Mouse (Mus musculus) megakaryocyte-erythroid progenitor cell, adult 5-6 weeks (primary cell): ENCODE data around the gene AW551984. TPM values are rescaled to one million over a fixed set of nuclear protein-coding genes. Genes with fewer than 3 reads are reported as not detected.

Experiments used
- ATAC-seq: replicated peaks from 2 replicates; pipeline ENCODE4 v1.8.0; 2016; ENCODE audit warnings: mild to moderate bottlenecking, inconsistent platforms; ENCODE audit not compliant: severe bottlenecking, poor library complexity, low FRiP score, low TSS enrichment
- total RNA-seq, 2 experiments: library from RNA; stranded (forward) in 1 of 2; stranded (reverse) in 1 of 2; fragments of 200-1000, 215-1000 nt in 1 of 2; fragments of >200 nt in 1 of 2; fragmentation: Nextera tagmentation in 1 of 2; gene quantifications; 2 replicates each; pipeline ENCODE4 v1.2.3; 2014 to 2017

Gene AW551984
- total RNA-seq (2014; fragmentation: Nextera tagmentation), result not detected in 2 replicates
- not detected in 2 replicates for total RNA-seq (2017)

- ATAC-seq, result no peak
Measured at GRCm38 (mm10) chr9:39603999-39604453, at the start of gene AW551984. Gene AW551984, minus strand, starts transcription at chr9:39604403.

- ATAC-seq, result no peak
Measured at GRCm38 (mm10) chr9:39647382-39647781, 43.2 kb upstream of the AW551984 start.

GRCm38 (mm10) chr9:39644785-39645184 is 40.6 kb upstream of the AW551984 start, which contains the start of gene Olfr961:
Gene Olfr961, plus strand, starts transcription at chr9:39645085.
- ATAC-seq, result no peak

GRCm38 (mm10) chr9:39633913-39634594 is 29.9 kb upstream of the AW551984 start:
- ATAC-seq, result no peak

- no peak for ATAC-seq
Measured at GRCm38 (mm10) chr9:39629069-39629468, 24.9 kb upstream of the AW551984 start.

- ATAC-seq, result no peak
Measured at GRCm38 (mm10) chr9:39624711-39625110, 20.5 kb upstream of the AW551984 start.

GRCm38 (mm10) chr9:39623783-39624182 is 19.6 kb upstream of the AW551984 start:
- ATAC-seq, result no peak

- no peak for ATAC-seq
Measured at GRCm38 (mm10) chr9:39621073-39621472, 16.9 kb upstream of the AW551984 start, which contains the start of gene Olfr960. Gene Olfr960, plus strand, starts transcription at chr9:39621373.

- no peak for ATAC-seq
Measured at GRCm38 (mm10) chr9:39611953-39612352, 7.8 kb upstream of the AW551984 start.

GRCm38 (mm10) chr9:39610355-39610754 is 6.2 kb upstream of the AW551984 start, which contains the start of gene Olfr148:
Gene Olfr148, plus strand, starts transcription at chr9:39610655.
- ATAC-seq, result no peak

- no peak for ATAC-seq
Measured at GRCm38 (mm10) chr9:39608497-39608896, 4.3 kb upstream of the AW551984 start.

- ATAC-seq, result no peak
Measured at GRCm38 (mm10) chr9:39603333-39603845, 814 bp downstream of the AW551984 start.

- ATAC-seq, result no peak
Measured at GRCm38 (mm10) chr9:39602536-39603332, 1.5 kb downstream of the AW551984 start.

GRCm38 (mm10) chr9:39577050-39577449 is 27.2 kb downstream of the AW551984 start:
- no peak for ATAC-seq

- no peak for ATAC-seq
Measured at GRCm38 (mm10) chr9:39575469-39575868, 28.7 kb downstream of the AW551984 start, which contains the start of gene Olfr959. Gene Olfr959, minus strand, starts transcription at chr9:39575569.

GRCm38 (mm10) chr9:39558349-39558647 is 45.9 kb downstream of the AW551984 start:
- ATAC-seq, result no peak

- ATAC-seq, result no peak
Measured at GRCm38 (mm10) chr9:39557529-39558348, 46.5 kb downstream of the AW551984 start.

- ATAC-seq, result no peak
Measured at GRCm38 (mm10) chr9:39553946-39554345, 50.3 kb downstream of the AW551984 start, which contains the start of gene Olfr958. Gene Olfr958, minus strand, starts transcription at chr9:39554054.

- ATAC-seq, result no peak
Measured at GRCm38 (mm10) chr9:39550806-39551205, 53.4 kb downstream of the AW551984 start.
